Mouse (Mus musculus) heart, adult 2 months (tissue): ENCODE data around the gene Fndc3b.

Experiments
- CTCF ChIP-seq: fragments of 200-600 bp; IDR thresholded peaks from 2 replicates; pipeline ENCODE4 v1.8.1; 2022; ENCODE audit warnings: antibody characterized with exemption, mild to moderate bottlenecking, moderate library complexity
- EP300 ChIP-seq: fragments of 200-500 bp; IDR thresholded peaks from 2 replicates; pipeline ENCODE4 v1.6.1; 2011; ENCODE audit warnings: low read depth, low read length, control low read depth; ENCODE audit not compliant: insufficient read depth
- POLR2A ChIP-seq: fragments of 200-500 bp; IDR thresholded peaks from 2 replicates; pipeline ENCODE4 v1.6.1; 2011; ENCODE audit warnings: mild to moderate bottlenecking, low read depth, low read length, control low read depth; ENCODE audit not compliant: insufficient read depth

DNA sequence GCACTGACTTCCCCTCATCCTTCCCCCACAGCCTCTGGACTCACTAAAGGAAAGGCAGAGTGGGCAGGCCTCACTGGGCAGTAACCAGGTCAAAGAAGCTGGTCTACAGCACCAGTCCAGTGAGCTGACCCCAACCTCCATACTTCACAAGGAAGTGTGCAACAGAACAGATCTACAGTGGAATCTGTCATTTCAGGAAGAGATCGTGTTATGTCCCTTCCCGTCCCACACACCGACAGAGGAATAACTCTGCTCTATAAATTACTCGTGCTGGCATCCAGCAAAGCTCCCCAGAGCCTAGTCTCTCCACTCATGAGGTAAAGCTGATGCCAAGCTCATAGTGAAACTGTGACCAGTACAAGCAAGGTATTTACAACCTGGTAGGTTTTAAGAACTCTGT is 27.7 kb downstream of the Fndc3b start:
- no peak for TF ChIP-seq CTCF
- no peak for TF ChIP-seq POLR2A
- no peak for TF ChIP-seq EP300
